Mouse (Mus musculus): ENCODE results near the gene Cnn2. TPM values are rescaled to one million over a fixed set of nuclear protein-coding genes. Genes with fewer than 3 reads are reported as not detected.
"Not testable (repeated sequence)": the region's sequence is repeated elsewhere in the genome, so short reads cannot be mapped to it uniquely, and the experiment has no call there.

The Cnn2 gene
- polyA plus RNA-seq, 1 experiment from 2014 or later, result 245 TPM

DNA sequence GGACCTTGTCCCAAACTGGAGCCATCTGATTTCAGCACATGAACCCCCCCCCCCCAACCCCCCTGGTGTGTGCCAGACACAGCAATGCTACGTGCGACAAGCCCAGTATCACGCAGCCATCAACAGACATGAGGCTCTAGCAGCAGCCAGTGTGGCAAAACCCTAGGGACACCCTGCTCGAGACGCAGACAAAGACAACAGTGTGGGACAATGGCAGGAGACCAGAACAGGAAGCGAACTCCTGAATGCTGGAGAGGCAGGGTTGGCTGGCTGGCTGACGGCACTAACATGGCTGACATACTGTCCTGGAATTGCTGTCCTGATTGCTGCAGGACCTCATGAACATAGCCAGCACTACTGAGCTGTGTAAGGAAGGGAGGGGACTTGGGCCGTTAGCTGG, 46.8 kb downstream of the Cnn2 start:
- no peaks in the 10 kb centered on the region for H3K9me3 ChIP-seq (ENCODE audit: control insufficient read depth, low read length)
- no peak for ATAC-seq
- WGBS, result 81% methylated on average over 8 of the region's 8 CpGs
- H3K4me2 ChIP-seq (ENCODE audit: low read depth, low read length), result no peak overlapping the region
- no peak overlapping the region for H3K4me3 ChIP-seq (ENCODE audit: low read length)
- peaks cover 12% of the 10 kb centered on the region for H3K36me3 ChIP-seq (ENCODE audit: control insufficient read depth, insufficient read depth, low read length)
- H3K27me3 ChIP-seq (replicated peaks; ENCODE audit: control insufficient read depth, insufficient read depth, low read length), result no peaks in the 10 kb centered on the region
- H3K4me1 ChIP-seq (ENCODE audit: control insufficient read depth, insufficient read depth, low read length), result peaks cover 41% of the 10 kb centered on the region
- peak overlapping the region; percentile 96; the same call in 1 of the 2 replicates for H3K27ac ChIP-seq (ENCODE audit: low read length)
- no peak overlapping the region for H3K9ac ChIP-seq (ENCODE audit: low read depth, low read length)

DNA sequence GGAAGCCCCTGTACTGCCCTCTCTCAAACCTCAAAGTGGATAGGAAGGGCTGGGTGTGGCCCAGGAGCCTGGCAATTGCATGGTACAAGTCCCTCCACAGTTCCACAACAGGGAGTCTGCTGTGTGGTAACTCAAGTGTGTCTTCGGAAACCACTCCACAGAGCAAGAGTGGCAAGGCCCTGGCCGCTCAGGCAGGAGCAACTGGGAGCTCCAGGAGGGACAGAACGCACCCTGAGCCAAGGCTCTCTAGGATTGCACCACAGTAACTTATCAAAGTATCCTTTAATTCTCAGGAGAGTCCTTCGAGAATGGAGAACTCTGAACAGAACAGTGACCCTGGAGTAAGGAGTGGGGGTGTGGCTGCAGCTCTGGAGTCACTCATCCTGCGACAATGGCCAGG, 47.3 kb downstream of the Cnn2 start:
- Histone ChIP-seq H3K27me3 (replicated peaks; ENCODE audit: control insufficient read depth, insufficient read depth, low read length) (no peaks in the 10 kb centered on the region), H3K9ac (ENCODE audit: low read depth, low read length) (no peak overlapping the region), H3K9me3 (ENCODE audit: control insufficient read depth, low read length) (no peaks in the 10 kb centered on the region), H3K4me3 (ENCODE audit: low read length) (no peak overlapping the region), H3K36me3 (ENCODE audit: control insufficient read depth, insufficient read depth, low read length) (peaks cover 12% of the 10 kb centered on the region), H3K27ac (ENCODE audit: low read length) (0 out of 2 replicates have a peak overlapping the region, but pooled peaks have one; percentile 96), H3K4me2 (ENCODE audit: low read depth, low read length) (no peak overlapping the region), H3K4me1 (ENCODE audit: control insufficient read depth, insufficient read depth, low read length) (peaks cover 41% of the 10 kb centered on the region)
- WGBS, result 78% methylated on average over 5 of the region's 5 CpGs
- no peak for ATAC-seq

DNA sequence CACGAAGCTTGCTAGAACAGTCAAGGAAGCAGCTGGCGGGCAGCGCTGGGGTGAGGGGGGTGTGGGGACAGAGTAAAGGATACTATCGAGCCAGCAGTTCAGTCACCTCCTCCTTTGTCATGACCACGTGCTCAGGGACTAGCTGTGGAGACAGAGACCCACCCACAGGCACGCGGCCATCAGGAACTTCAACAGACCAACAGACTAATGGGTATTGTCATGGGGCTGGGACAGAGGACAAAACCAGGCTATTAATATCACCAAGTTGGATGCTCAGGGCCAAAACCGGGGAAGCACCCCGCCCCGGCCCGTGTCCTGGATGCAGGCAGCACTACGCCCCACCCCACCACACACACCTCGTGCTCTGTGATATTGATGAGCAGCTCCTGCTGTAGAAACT, 48.4 kb downstream of the Cnn2 start:
- no peak overlapping the region for H3K4me2 ChIP-seq (ENCODE audit: low read depth, low read length)
- H3K9me3 ChIP-seq (ENCODE audit: control insufficient read depth, low read length), result no peaks in the 10 kb centered on the region
- WGBS, result 93% methylated on average over 13 of the region's 13 CpGs
- H3K27me3 ChIP-seq (replicated peaks; ENCODE audit: control insufficient read depth, insufficient read depth, low read length), result no peaks in the 10 kb centered on the region
- H3K27ac ChIP-seq (ENCODE audit: low read length), result no peak overlapping the region
- H3K4me1 ChIP-seq (ENCODE audit: control insufficient read depth, insufficient read depth, low read length), result peaks cover 41% of the 10 kb centered on the region
- no peak overlapping the region for H3K9ac ChIP-seq (ENCODE audit: low read depth, low read length)
- no peak for ATAC-seq
- H3K36me3 ChIP-seq (ENCODE audit: control insufficient read depth, insufficient read depth, low read length), result peaks cover 12% of the 10 kb centered on the region
- H3K4me3 ChIP-seq (ENCODE audit: low read length), result no peak overlapping the region

DNA sequence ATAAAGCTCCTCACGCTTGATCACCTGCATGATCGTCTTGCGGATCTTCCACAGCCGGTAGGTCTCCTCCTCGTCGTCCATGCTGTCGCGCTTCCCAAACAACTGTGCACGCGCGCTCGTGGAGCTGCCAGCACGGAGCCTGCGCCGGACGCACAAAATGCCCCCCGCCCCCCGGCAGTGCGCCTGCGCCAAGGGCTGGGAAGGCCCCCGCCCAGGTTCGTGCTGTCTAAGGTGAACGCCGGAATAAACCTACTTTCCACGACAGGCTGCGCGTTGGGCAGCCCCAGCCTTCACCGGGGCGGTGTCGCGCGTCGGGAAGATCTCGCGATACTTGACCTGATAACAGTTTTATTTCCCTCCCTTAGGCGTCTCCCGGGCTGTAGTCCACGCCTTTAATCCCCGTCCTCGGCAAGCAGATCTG, 51.2 kb downstream of the Cnn2 start, which contains the start of gene Polr2e:
Gene Polr2e, minus strand, starts transcription at position 237 of the 421 bp plus-strand sequence.
- H3K27me3 ChIP-seq (replicated peaks; ENCODE audit: control insufficient read depth, insufficient read depth, low read length), result no peaks in the 10 kb centered on the region
- H3K9ac ChIP-seq (ENCODE audit: low read depth, low read length), result peak within 1 kb of the TSS; percentile 80
- H3K4me2 ChIP-seq (ENCODE audit: low read depth, low read length), result peak within 1 kb of the TSS; percentile 58
- H3K9me3 ChIP-seq (ENCODE audit: control insufficient read depth, low read length), result no peaks in the 10 kb centered on the region
- H3K36me3 ChIP-seq (ENCODE audit: control insufficient read depth, insufficient read depth, low read length), result peaks cover 12% of the 10 kb centered on the region
- H3K4me1 ChIP-seq (ENCODE audit: control insufficient read depth, insufficient read depth, low read length), result peaks cover 21% of the 10 kb centered on the region
- WGBS, result under 1% methylated on average over 40 of the region's 40 CpGs
- peak within 1 kb of the TSS; percentile 87 for H3K4me3 ChIP-seq (ENCODE audit: low read length)
- peak; percentile 97 for ATAC-seq
- H3K27ac ChIP-seq (ENCODE audit: low read length), result peak within 1 kb of the TSS; percentile 43

DNA sequence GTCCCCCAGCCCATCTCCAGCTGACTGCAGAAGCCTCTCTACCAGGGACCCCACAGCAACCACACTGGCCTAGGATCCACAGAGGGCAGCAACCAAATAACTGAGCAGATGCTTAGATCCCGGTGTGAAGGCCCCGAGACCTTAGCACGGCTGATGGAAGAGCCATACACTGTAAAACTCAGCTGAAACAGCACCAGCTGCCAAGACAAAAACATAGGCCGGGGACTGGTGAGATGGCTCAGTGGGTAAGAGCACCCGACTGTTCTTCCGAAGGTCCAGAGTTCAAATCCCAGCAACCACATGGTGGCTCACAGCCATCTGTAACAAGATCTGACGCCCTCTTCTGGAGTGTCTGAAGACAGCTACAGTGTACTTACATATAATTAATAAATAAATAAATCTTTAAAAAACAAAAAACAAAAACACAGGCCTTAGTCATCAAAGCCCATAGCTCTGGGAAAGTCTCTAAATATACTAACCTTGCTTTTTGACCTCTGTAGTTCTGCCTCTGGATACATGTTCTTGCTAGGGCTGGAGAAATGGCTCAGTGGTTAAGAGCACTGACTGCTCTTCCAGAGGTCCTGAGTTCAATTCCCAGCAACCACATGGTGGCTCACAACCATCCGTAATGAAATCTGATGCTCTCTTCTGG, 53.2 kb downstream of the Cnn2 start:
- not testable (repeated sequence) for H3K9ac ChIP-seq (ENCODE audit: low read depth, low read length); ATAC-seq; H3K4me2 ChIP-seq (ENCODE audit: low read depth, low read length); H3K36me3 ChIP-seq (ENCODE audit: control insufficient read depth, insufficient read depth, low read length); H3K4me3 ChIP-seq (ENCODE audit: low read length); H3K27ac ChIP-seq (ENCODE audit: low read length); H3K27me3 ChIP-seq (replicated peaks; ENCODE audit: control insufficient read depth, insufficient read depth, low read length); H3K9me3 ChIP-seq (ENCODE audit: control insufficient read depth, low read length)
- peaks cover 17% of the 10 kb centered on the region for H3K4me1 ChIP-seq (ENCODE audit: control insufficient read depth, insufficient read depth, low read length)
- WGBS, result 87% methylated on average over 8 of the region's 8 CpGs

DNA sequence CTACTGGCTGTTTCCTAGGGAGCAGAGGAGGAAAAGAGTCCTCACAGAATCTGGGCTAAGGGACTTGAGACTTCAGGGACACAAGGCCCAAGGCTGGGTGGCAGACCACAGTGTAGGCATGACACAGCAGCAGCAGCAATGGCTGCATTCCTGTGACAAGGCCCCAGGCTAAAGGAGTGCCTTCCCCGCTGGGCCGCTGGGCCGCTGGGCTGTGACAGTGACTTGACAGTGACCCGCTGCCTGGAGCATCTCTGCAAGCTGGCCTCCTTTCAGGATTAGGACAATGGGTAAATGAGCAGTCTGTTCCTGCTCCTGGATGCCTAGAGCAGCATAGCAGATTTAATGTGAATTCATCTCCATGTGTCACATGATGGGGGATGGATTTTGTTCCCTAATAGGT, 55.7 kb downstream of the Cnn2 start:
- no peaks in the 10 kb centered on the region for H3K27me3 ChIP-seq (replicated peaks; ENCODE audit: control insufficient read depth, insufficient read depth, low read length)
- no peak overlapping the region for H3K4me3 ChIP-seq (ENCODE audit: low read length)
- H3K9me3 ChIP-seq (ENCODE audit: control insufficient read depth, low read length), result no peaks in the 10 kb centered on the region
- peaks cover 18% of the 10 kb centered on the region for H3K4me1 ChIP-seq (ENCODE audit: control insufficient read depth, insufficient read depth, low read length)
- H3K9ac ChIP-seq (ENCODE audit: low read depth, low read length), result no peak overlapping the region
- H3K36me3 ChIP-seq (ENCODE audit: control insufficient read depth, insufficient read depth, low read length), result no peaks in the 10 kb centered on the region
- 59% methylated on average over 4 of the region's 4 CpGs for WGBS
- H3K4me2 ChIP-seq (ENCODE audit: low read depth, low read length), result no peak overlapping the region
- H3K27ac ChIP-seq (ENCODE audit: low read length), result no peak overlapping the region
- ATAC-seq, result no peak

DNA sequence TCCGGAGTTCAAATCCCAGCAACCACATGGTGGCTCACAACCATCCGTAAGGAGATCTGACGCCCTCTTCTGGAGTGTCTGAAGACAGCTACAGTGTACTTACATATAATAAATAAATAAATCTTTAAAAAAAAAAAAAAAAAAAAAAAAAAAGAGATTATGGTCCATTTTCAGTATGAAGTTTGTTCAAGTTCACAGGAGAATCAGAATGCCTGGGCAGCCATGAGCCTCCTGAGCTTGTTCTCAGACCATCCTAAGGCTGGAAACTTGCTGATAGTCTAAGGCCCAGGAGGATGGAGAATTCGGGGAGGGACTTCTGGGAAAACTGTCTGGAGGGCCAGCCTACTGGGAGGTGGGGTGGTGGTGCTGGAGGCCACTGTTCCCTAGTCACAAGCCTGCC, 57.0 kb downstream of the Cnn2 start:
- not testable (repeated sequence) for H3K36me3 ChIP-seq (ENCODE audit: control insufficient read depth, insufficient read depth, low read length); H3K27me3 ChIP-seq (replicated peaks; ENCODE audit: control insufficient read depth, insufficient read depth, low read length); ATAC-seq; H3K27ac ChIP-seq (ENCODE audit: low read length); H3K4me2 ChIP-seq (ENCODE audit: low read depth, low read length); H3K9me3 ChIP-seq (ENCODE audit: control insufficient read depth, low read length); H3K4me3 ChIP-seq (ENCODE audit: low read length)
- Histone ChIP-seq H3K4me1 (ENCODE audit: control insufficient read depth, insufficient read depth, low read length) (peaks cover 15% of the 10 kb centered on the region), H3K9ac (ENCODE audit: low read depth, low read length) (0 out of 2 replicates have a peak overlapping the region, but pooled peaks have one; percentile 21)
- 78% methylated on average over 2 of the region's 4 CpGs for WGBS

Other genes with a start within 250 kb of the Cnn2 start
- 38.8 and 40.5 TPM in 2 replicates for gene Polrmt, start 242.0 kb upstream of the Cnn2 start, polyA plus RNA-seq (2015; fragmentation: Nextera tagmentation; extraction: Ambion mirVana)
- 0.26 TPM in 1 of 2 replicates, not detected in the other for gene Fgf22, start 233.5 kb upstream of the Cnn2 start, polyA plus RNA-seq (2015; fragmentation: Nextera tagmentation; extraction: Ambion mirVana)
- gene Rnf126, start 221.6 kb upstream of the Cnn2 start, polyA plus RNA-seq (2015; fragmentation: Nextera tagmentation; extraction: Ambion mirVana), result 39.7 and 56.6 TPM in 2 replicates
- 15.1 and 16.6 TPM in 2 replicates for gene Fstl3, start 211.3 kb upstream of the Cnn2 start, polyA plus RNA-seq (2015; fragmentation: Nextera tagmentation; extraction: Ambion mirVana)
- gene Prss57, start 197.6 kb upstream of the Cnn2 start, polyA plus RNA-seq (2015; fragmentation: Nextera tagmentation; extraction: Ambion mirVana), result 0.07 and 0.11 TPM in 2 replicates
- gene Palm, start 195.0 kb upstream of the Cnn2 start, polyA plus RNA-seq (2015; fragmentation: Nextera tagmentation; extraction: Ambion mirVana), result 44.1 and 44.8 TPM in 2 replicates
- 204 and 210 TPM in 2 replicates for gene Misp, start 167.6 kb upstream of the Cnn2 start, polyA plus RNA-seq (2015; fragmentation: Nextera tagmentation; extraction: Ambion mirVana)
- gene Ptbp1, start 134.2 kb upstream of the Cnn2 start, polyA plus RNA-seq (2015; fragmentation: Nextera tagmentation; extraction: Ambion mirVana), result 295 and 302 TPM in 2 replicates
- gene Prtn3, start 114.1 kb upstream of the Cnn2 start, polyA plus RNA-seq (2015; fragmentation: Nextera tagmentation; extraction: Ambion mirVana), result 2.7 and 2.8 TPM in 2 replicates
- gene Plppr3, start 114.0 kb upstream of the Cnn2 start, polyA plus RNA-seq (2015; fragmentation: Nextera tagmentation; extraction: Ambion mirVana), result 25.5 and 28.2 TPM in 2 replicates
- gene Elane, start 102.3 kb upstream of the Cnn2 start, polyA plus RNA-seq (2015; fragmentation: Nextera tagmentation; extraction: Ambion mirVana), result 0.42 and 2.4 TPM in 2 replicates
- not detected in 2 replicates for gene Cfd, start 97.7 kb upstream of the Cnn2 start, polyA plus RNA-seq (2015; fragmentation: Nextera tagmentation; extraction: Ambion mirVana)
- gene Med16, start 79.7 kb upstream of the Cnn2 start, polyA plus RNA-seq (2015; fragmentation: Nextera tagmentation; extraction: Ambion mirVana), result 34.1 and 37.2 TPM in 2 replicates
- gene Gm26602, start 77.7 kb upstream of the Cnn2 start, polyA plus RNA-seq (2015; fragmentation: Nextera tagmentation; extraction: Ambion mirVana), result 2.1 and 7.8 TPM in 2 replicates
- 0.68 and 0.69 TPM in 2 replicates for gene Kiss1r, start 71.6 kb upstream of the Cnn2 start, polyA plus RNA-seq (2015; fragmentation: Nextera tagmentation; extraction: Ambion mirVana)
- gene R3hdm4, start 67.4 kb upstream of the Cnn2 start, polyA plus RNA-seq (2015; fragmentation: Nextera tagmentation; extraction: Ambion mirVana), result 105 and 116 TPM in 2 replicates
- 19.4 and 22.1 TPM in 2 replicates for gene Arid3a, start 61.5 kb upstream of the Cnn2 start, polyA plus RNA-seq (2015; fragmentation: Nextera tagmentation; extraction: Ambion mirVana)
- gene Wdr18, start 28.4 kb upstream of the Cnn2 start, polyA plus RNA-seq (2015; fragmentation: Nextera tagmentation; extraction: Ambion mirVana), result 86.2 and 96.6 TPM in 2 replicates
- 0.15 and 0.16 TPM in 2 replicates for gene Grin3b, start 17.9 kb upstream of the Cnn2 start, polyA plus RNA-seq (2015; fragmentation: Nextera tagmentation; extraction: Ambion mirVana)
- 7.0 and 9.7 TPM in 2 replicates for gene Tmem259, start 4.3 kb upstream of the Cnn2 start, polyA plus RNA-seq (2015; fragmentation: Nextera tagmentation; extraction: Ambion mirVana)
- gene Abca7, start 7.9 kb downstream of the Cnn2 start, polyA plus RNA-seq (2015; fragmentation: Nextera tagmentation; extraction: Ambion mirVana), result 3.3 and 3.4 TPM in 2 replicates
- 6.0 and 7.3 TPM in 2 replicates for gene Arhgap45, start 28.1 kb downstream of the Cnn2 start, polyA plus RNA-seq (2015; fragmentation: Nextera tagmentation; extraction: Ambion mirVana)
- 190 and 212 TPM in 2 replicates for gene Polr2e, start 51.2 kb downstream of the Cnn2 start, polyA plus RNA-seq (2015; fragmentation: Nextera tagmentation; extraction: Ambion mirVana)
- gene Gpx4, start 58.6 kb downstream of the Cnn2 start, polyA plus RNA-seq (2015; fragmentation: Nextera tagmentation; extraction: Ambion mirVana), result 942 and 972 TPM in 2 replicates
- 13.4 and 14.3 TPM in 2 replicates for gene Sbno2, start 117.0 kb downstream of the Cnn2 start, polyA plus RNA-seq (2015; fragmentation: Nextera tagmentation; extraction: Ambion mirVana)
- gene Stk11, start 127.2 kb downstream of the Cnn2 start, polyA plus RNA-seq (2015; fragmentation: Nextera tagmentation; extraction: Ambion mirVana), result 13.8 and 15.7 TPM in 2 replicates
- gene Atp5d, start 150.0 kb downstream of the Cnn2 start, polyA plus RNA-seq (2015; fragmentation: Nextera tagmentation; extraction: Ambion mirVana), result 846 and 854 TPM in 2 replicates
- gene Cbarp, start 152.3 kb downstream of the Cnn2 start, polyA plus RNA-seq (2015; fragmentation: Nextera tagmentation; extraction: Ambion mirVana), result 5.1 TPM in 2 replicates
- 8.8 and 10.3 TPM in 2 replicates for gene Midn, start 159.7 kb downstream of the Cnn2 start, polyA plus RNA-seq (2015; fragmentation: Nextera tagmentation; extraction: Ambion mirVana)
- gene Cirbp, start 177.4 kb downstream of the Cnn2 start, polyA plus RNA-seq (2015; fragmentation: Nextera tagmentation; extraction: Ambion mirVana), result 53.2 and 62.6 TPM in 2 replicates
- 23.6 TPM in 2 replicates for gene 1600002K03Rik, start 184.4 kb downstream of the Cnn2 start, polyA plus RNA-seq (2015; fragmentation: Nextera tagmentation; extraction: Ambion mirVana)
- 7.4 and 8.1 TPM in 2 replicates for gene Efna2, start 190.9 kb downstream of the Cnn2 start, polyA plus RNA-seq (2015; fragmentation: Nextera tagmentation; extraction: Ambion mirVana)
- gene Mum1, start 237.8 kb downstream of the Cnn2 start, polyA plus RNA-seq (2015; fragmentation: Nextera tagmentation; extraction: Ambion mirVana), result 40.9 and 42.4 TPM in 2 replicates